Mouse (Mus musculus) lung, adult 2 months (tissue): ENCODE measurements around the gene Comt.

Experiments used
- CTCF ChIP-seq: fragments of 200-500 bp; IDR thresholded peaks from 2 replicates; pipeline ENCODE4 v1.5.1; 2011; ENCODE audit warnings: mild to moderate bottlenecking, low read length, control low read depth; ENCODE audit not compliant: insufficient read depth
- POLR2A ChIP-seq: fragments of 200-500 bp; IDR thresholded peaks from 2 replicates; pipeline ENCODE4 v1.6.1; 2011; ENCODE audit warnings: low read depth, mild to moderate bottlenecking, control low read depth, low read length, borderline replicate concordance; ENCODE audit errors: extremely low read depth

DNA sequence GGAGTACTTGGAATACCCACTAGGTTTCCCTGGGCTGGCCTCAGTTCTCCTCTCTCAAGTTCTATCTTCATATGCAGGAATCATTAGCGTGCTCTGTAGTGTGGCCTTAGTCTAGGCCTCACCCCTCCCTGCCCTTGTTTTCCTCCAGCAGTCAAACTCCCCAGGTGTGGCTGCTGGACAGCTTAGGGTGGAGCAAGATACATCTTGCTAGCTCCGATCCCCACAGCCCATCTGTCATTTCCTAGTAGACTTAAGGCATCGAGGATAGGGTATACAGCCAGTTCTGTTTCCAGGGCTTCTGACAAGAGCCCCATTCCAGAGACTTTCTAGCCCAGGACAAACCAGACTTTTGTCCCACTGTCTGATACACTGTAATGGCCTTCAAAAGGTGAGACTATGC lies 34.9 kb downstream of the Comt start:
- TF ChIP-seq CTCF = no peak
- no peak for TF ChIP-seq POLR2A
